Mouse (Mus musculus) heart, embryonic 11.5 days (tissue): ENCODE results near the gene Catsper2. TPM values are rescaled to one million over a fixed set of nuclear protein-coding genes. Genes with fewer than 3 reads are reported as not detected.
A peak's percentile ranks its signal among the peaks of the same experiment; 100 is the strongest.

Source experiments
- ATAC-seq: fragments of 200-750 bp; cut with Nextera tagmentation; replicated peaks from 2 replicates; pipeline ENCODE4 v1.8.0; 2017; ENCODE audit warnings: moderate library complexity; ENCODE audit not compliant: insufficient number of reproducible peaks, low FRiP score, low TSS enrichment
- H3K27ac ChIP-seq: fragments of 300-500 bp; sonication (generic); 2 replicates; pipeline ENCODE4 v1.5.1; 2014; ENCODE audit warnings: mild to moderate bottlenecking, low read depth, low read length
- H3K27me3 ChIP-seq: fragments of 300-500 bp; sonication (generic); 2 replicates; pipeline ENCODE4 v1.6.1; 2014; ENCODE audit warnings: mild to moderate bottlenecking, low read length, mixed read lengths; ENCODE audit not compliant: control insufficient read depth, insufficient read depth
- H3K36me3 ChIP-seq: fragments of 300-500 bp; sonication (generic); 2 replicates; pipeline ENCODE4 v1.6.1; 2014; ENCODE audit warnings: mild to moderate bottlenecking, low read length, moderate library complexity, mixed read lengths; ENCODE audit not compliant: control insufficient read depth, insufficient read depth
- H3K4me1 ChIP-seq: fragments of 300-500 bp; sonication (generic); 2 replicates; pipeline ENCODE4 v1.6.1; 2014; ENCODE audit warnings: low read length; ENCODE audit not compliant: control insufficient read depth, insufficient read depth
- H3K4me2 ChIP-seq: fragments of 300-500 bp; sonication (generic); 2 replicates; pipeline ENCODE4 v1.6.1; 2014; ENCODE audit warnings: mild to moderate bottlenecking, moderate library complexity
- H3K4me3 ChIP-seq: fragments of 300-500 bp; sonication (generic); 2 replicates; pipeline ENCODE4 v1.5.1; 2014; ENCODE audit warnings: low read depth, low read length
- H3K9ac ChIP-seq: fragments of 300-500 bp; sonication (generic); 2 replicates; pipeline ENCODE4 v1.6.1; 2014; ENCODE audit warnings: mild to moderate bottlenecking, low read depth, low read length, moderate library complexity
- H3K9me3 ChIP-seq: fragments of 300-500 bp; sonication (generic); replicated peaks from 2 replicates; pipeline ENCODE4 v1.6.1; 2016; ENCODE audit warnings: low read length; ENCODE audit not compliant: control insufficient read depth
- WGBS: fragments of 180-500 bp; shearing (Covaris S2); extraction: QIAGEN DNeasy Blood & Tissue Kit; methylation state at CpG from one replicate; pipeline ENCODE4 v1.1.7; 2014; ENCODE audit not compliant: insufficient replicate concordance; 5-methylcytosine and 5-hydroxymethylcytosine counted together
- polyA plus RNA-seq: library from polyadenylated mRNA; unstranded; fragments of >200 nt; fragmentation: Nextera tagmentation; extraction: Ambion mirVana; gene quantifications from 2 replicates; pipeline ENCODE4 v1.2.1, GENCODE M21; 2014

The Catsper2 gene
- 2.7 and 3.4 TPM in 2 replicates for polyA plus RNA-seq

GRCm38 (mm10) chr2:121413387-121414042, at the start of gene Catsper2, which contains the start of gene Pdia3:
Catsper2 (minus strand) TSS chr2:121413792.
Pdia3 (plus strand) TSS chr2:121413775.
- WGBS: under 1% methylated on average over 64 of the region's 68 CpGs
- H3K4me1 ChIP-seq: peaks cover 16% of the 10 kb centered on the region
- peak; percentile 99 for ATAC-seq
- H3K9ac ChIP-seq: peak within 1 kb of the TSS; percentile 99
- H3K27me3 ChIP-seq: no peaks in the 10 kb centered on the region
- peak within 1 kb of the TSS; percentile 99 for H3K27ac ChIP-seq
- H3K4me3 ChIP-seq: peak within 1 kb of the TSS; percentile 97
- peaks cover 3% of the 10 kb centered on the region for H3K36me3 ChIP-seq
- H3K9me3 ChIP-seq: no peaks in the 10 kb centered on the region
- H3K4me2 ChIP-seq: peak within 1 kb of the TSS; percentile 79

- H3K27ac ChIP-seq: no peak overlapping the region
- H3K4me1 ChIP-seq: peaks cover 3% of the 10 kb centered on the region; the same call in 1 of the 2 replicates
- H3K4me3 ChIP-seq: no peak overlapping the region
- no peak for ATAC-seq
- 73% methylated on average over 2 of the region's 2 CpGs for WGBS
- H3K36me3 ChIP-seq: no peaks in the 10 kb centered on the region
- H3K9ac ChIP-seq: no peak overlapping the region
- H3K27me3 ChIP-seq: no peaks in the 10 kb centered on the region
- H3K9me3 ChIP-seq: no peaks in the 10 kb centered on the region
- H3K4me2 ChIP-seq: no peak overlapping the region
Observed at GRCm38 (mm10) chr2:121460071-121460470, 46.5 kb upstream of the Catsper2 start.

GRCm38 (mm10) chr2:121456692-121457642, 43.4 kb upstream of the Catsper2 start, which contains the start of gene Serinc4:
Serinc4 (minus strand) TSS chr2:121456781.
- H3K36me3 ChIP-seq: peaks cover 8% of the 10 kb centered on the region; the same call in 1 of the 2 replicates
- peak; percentile 83 for ATAC-seq
- peak within 1 kb of the TSS; percentile 75 for H3K4me2 ChIP-seq
- H3K27ac ChIP-seq: peak within 1 kb of the TSS; percentile 81
- 3% methylated on average over 41 of the region's 41 CpGs for WGBS
- H3K9me3 ChIP-seq: no peaks in the 10 kb centered on the region
- peak within 1 kb of the TSS; percentile 86 for H3K9ac ChIP-seq
- no peaks in the 10 kb centered on the region for H3K27me3 ChIP-seq
- peak within 1 kb of the TSS; percentile 85 for H3K4me3 ChIP-seq
- peaks cover 14% of the 10 kb centered on the region for H3K4me1 ChIP-seq

- no peak for ATAC-seq
- no peak overlapping the region for H3K27ac ChIP-seq
- H3K4me1 ChIP-seq: peaks cover 23% of the 10 kb centered on the region
- H3K9me3 ChIP-seq: no peaks in the 10 kb centered on the region
- no peak overlapping the region for H3K9ac ChIP-seq
- H3K36me3 ChIP-seq: peaks cover 11% of the 10 kb centered on the region; the same call in 1 of the 2 replicates
- 73% methylated on average over 5 of the region's 5 CpGs for WGBS
- H3K4me2 ChIP-seq: no peak overlapping the region
- H3K4me3 ChIP-seq: no peak overlapping the region
- no peaks in the 10 kb centered on the region for H3K27me3 ChIP-seq
Observed at GRCm38 (mm10) chr2:121455534-121455933, 41.9 kb upstream of the Catsper2 start.

- H3K9ac ChIP-seq: no peak overlapping the region
- no peak for ATAC-seq
- H3K9me3 ChIP-seq: no peaks in the 10 kb centered on the region
- H3K27me3 ChIP-seq: no peaks in the 10 kb centered on the region
- peaks cover 23% of the 10 kb centered on the region for H3K4me1 ChIP-seq
- 82% methylated on average over 6 of the region's 6 CpGs for WGBS
- peaks cover 11% of the 10 kb centered on the region; the same call in 1 of the 2 replicates for H3K36me3 ChIP-seq
- no peak overlapping the region for H3K4me3 ChIP-seq
- H3K4me2 ChIP-seq: no peak overlapping the region
- peak overlapping the region; percentile 84; the same call in 1 of the 2 replicates for H3K27ac ChIP-seq
Observed at GRCm38 (mm10) chr2:121453917-121454316, 40.3 kb upstream of the Catsper2 start.

GRCm38 (mm10) chr2:121452990-121453389, 39.4 kb upstream of the Catsper2 start, which contains the start of gene Hypk:
Hypk (plus strand) TSS chr2:121453290.
- Histone ChIP-seq H3K4me3 (no peak within 1 kb of the TSS), H3K9ac (no peak within 1 kb of the TSS), H3K36me3 (peaks cover 11% of the 10 kb centered on the region; the same call in 1 of the 2 replicates), H3K4me1 (peaks cover 23% of the 10 kb centered on the region), H3K27ac (peak within 1 kb of the TSS; percentile 84), H3K9me3 (no peaks in the 10 kb centered on the region), H3K4me2 (peak within 1 kb of the TSS; percentile 17; the same call in 1 of the 2 replicates), H3K27me3 (no peaks in the 10 kb centered on the region)
- 63% methylated on average over 4 of the region's 4 CpGs for WGBS
- no peak for ATAC-seq

GRCm38 (mm10) chr2:121452361-121452760, 38.8 kb upstream of the Catsper2 start:
- Histone ChIP-seq H3K36me3 (peaks cover 11% of the 10 kb centered on the region; the same call in 1 of the 2 replicates), H3K9me3 (no peaks in the 10 kb centered on the region), H3K4me2 (no peak overlapping the region), H3K4me3 (no peak overlapping the region), H3K27ac (peak overlapping the region; percentile 84; the same call in 1 of the 2 replicates), H3K4me1 (peaks cover 23% of the 10 kb centered on the region), H3K9ac (no peak overlapping the region), H3K27me3 (no peaks in the 10 kb centered on the region)
- no peak for ATAC-seq
- 58% methylated on average over 4 of the region's 4 CpGs for WGBS

- Histone ChIP-seq H3K4me1 (peaks cover 23% of the 10 kb centered on the region), H3K27ac (peak overlapping the region; percentile 91), H3K4me2 (peak overlapping the region; percentile 96), H3K36me3 (peaks cover 11% of the 10 kb centered on the region; the same call in 1 of the 2 replicates), H3K4me3 (peak overlapping the region; percentile 100), H3K9me3 (no peaks in the 10 kb centered on the region), H3K27me3 (no peaks in the 10 kb centered on the region), H3K9ac (peak overlapping the region; percentile 99)
- ATAC-seq: no peak
- whole genome bisulfite sequencing: 3% methylated on average over 7 of the region's 7 CpGs
Observed at GRCm38 (mm10) chr2:121450093-121450492, 36.5 kb upstream of the Catsper2 start.
